Mouse (Mus musculus) bone marrow macrophage, adult 2 months (primary cell): ENCODE measurements around the gene Antxr2. TPM values are rescaled to one million over a fixed set of nuclear protein-coding genes. Genes with fewer than 3 reads are reported as not detected.
A peak's percentile ranks its signal among the peaks of the same experiment; 100 is the strongest.

Experiments
- H3K27ac ChIP-seq: 2 replicates; pipeline ENCODE4 v1.5.1; 2012; ENCODE audit warnings: low read depth, low read length; ENCODE audit not compliant: insufficient read depth
- H3K4me1 ChIP-seq: 2 replicates; pipeline ENCODE4 v1.6.1; 2012; ENCODE audit warnings: low read length; ENCODE audit not compliant: control insufficient read depth, insufficient read depth
- H3K4me3 ChIP-seq: 2 replicates; pipeline ENCODE4 v1.5.1; 2012; ENCODE audit warnings: mild to moderate bottlenecking, low read length, moderate library complexity; ENCODE audit not compliant: insufficient read depth
- CTCF ChIP-seq: IDR thresholded peaks from 2 replicates; pipeline ENCODE4 v1.5.1; 2012; ENCODE audit warnings: low read depth, mild to moderate bottlenecking, low read length, moderate library complexity
- POLR2A ChIP-seq: IDR thresholded peaks from 2 replicates; pipeline ENCODE4 v1.6.1; 2012; ENCODE audit warnings: mild to moderate bottlenecking, low read depth, low read length, borderline replicate concordance
- polyA plus RNA-seq: library from polyadenylated mRNA; stranded (reverse); fragments of >200 nt; gene quantifications from 2 replicates; pipeline ENCODE4 v1.2.4, GENCODE M21; 2012; ENCODE audit not compliant: missing spikeins, insufficient read depth, insufficient read length

The Antxr2 gene
- polyA plus RNA-seq, 1 experiment, result 42.0 TPM

DNA sequence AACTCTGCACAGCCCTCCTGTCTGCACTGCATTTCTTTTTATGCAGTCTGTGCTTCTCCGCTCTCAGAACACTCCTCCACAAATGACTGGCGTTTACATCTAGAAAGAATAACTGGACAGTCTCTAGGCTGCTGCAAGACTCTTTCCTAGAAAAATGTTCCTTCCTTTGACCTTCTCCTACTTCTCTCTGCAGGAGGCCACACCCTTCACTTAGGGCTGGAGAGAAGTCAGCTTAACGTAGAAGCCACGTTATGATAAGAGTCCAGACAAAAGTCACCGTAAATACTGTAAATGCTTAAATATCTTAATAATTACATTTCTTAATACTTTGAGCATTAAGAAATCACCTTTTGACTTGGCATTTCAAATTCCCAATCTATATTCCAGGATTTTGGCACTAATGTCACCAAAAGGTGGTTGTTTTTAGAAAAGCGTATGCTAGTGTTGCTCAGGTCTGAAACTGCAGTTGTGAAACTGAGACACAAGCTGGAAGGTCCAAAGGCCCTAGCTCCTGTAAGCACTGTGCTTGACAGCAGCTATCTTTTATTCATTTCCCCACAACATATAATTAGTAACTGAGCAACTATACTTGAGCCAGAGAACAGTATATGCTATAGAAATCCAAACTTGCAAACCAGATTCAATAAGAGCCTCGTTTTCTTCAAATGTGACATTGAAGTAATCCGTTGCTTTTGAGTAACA, 3.0 kb downstream of the Antxr2 start:
- Histone ChIP-seq H3K27ac (no peak overlapping the region), H3K4me1 (peaks cover 30% of the 10 kb centered on the region), H3K4me3 (no peak overlapping the region)
- TF ChIP-seq POLR2A (no peak), CTCF (no peak)

- H3K4me1 ChIP-seq, result peaks cover 15% of the 10 kb centered on the region
- H3K4me3 ChIP-seq, result no peak overlapping the region
- no peak overlapping the region for H3K27ac ChIP-seq
- TF ChIP-seq CTCF (no peak), POLR2A (no peak)
Measured at GRCm38 (mm10) chr5:98025921-98026320, 4.9 kb downstream of the Antxr2 start.

- Histone ChIP-seq H3K27ac (no peak overlapping the region), H3K4me1 (peaks cover 16% of the 10 kb centered on the region), H3K4me3 (no peak overlapping the region)
- no peak for TF ChIP-seq CTCF
- no peak for TF ChIP-seq POLR2A
Measured at GRCm38 (mm10) chr5:98024545-98024944, 6.3 kb downstream of the Antxr2 start.

DNA sequence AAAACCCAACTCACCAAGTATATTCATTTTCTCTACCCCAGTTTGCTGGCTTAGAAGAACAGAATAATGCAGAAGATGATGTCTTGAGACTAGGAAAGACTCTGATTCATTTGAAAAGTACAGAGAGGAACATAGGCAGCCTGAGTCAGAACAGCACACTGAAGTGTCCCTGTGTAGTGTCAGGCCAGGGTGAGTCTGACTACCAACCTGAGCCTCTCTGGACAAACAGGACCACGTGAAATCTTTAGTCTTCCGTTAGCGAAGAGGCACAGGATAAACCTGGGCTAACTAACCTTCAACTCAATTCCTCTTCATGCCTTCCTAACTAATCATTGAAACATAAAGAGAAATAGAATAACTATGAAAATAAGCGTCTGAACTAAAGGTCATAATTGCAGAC, 9.3 kb downstream of the Antxr2 start:
- peaks cover 18% of the 10 kb centered on the region for H3K4me1 ChIP-seq
- TF ChIP-seq CTCF, result no peak
- TF ChIP-seq POLR2A, result no peak
- H3K27ac ChIP-seq, result no peak overlapping the region
- H3K4me3 ChIP-seq, result no peak overlapping the region

DNA sequence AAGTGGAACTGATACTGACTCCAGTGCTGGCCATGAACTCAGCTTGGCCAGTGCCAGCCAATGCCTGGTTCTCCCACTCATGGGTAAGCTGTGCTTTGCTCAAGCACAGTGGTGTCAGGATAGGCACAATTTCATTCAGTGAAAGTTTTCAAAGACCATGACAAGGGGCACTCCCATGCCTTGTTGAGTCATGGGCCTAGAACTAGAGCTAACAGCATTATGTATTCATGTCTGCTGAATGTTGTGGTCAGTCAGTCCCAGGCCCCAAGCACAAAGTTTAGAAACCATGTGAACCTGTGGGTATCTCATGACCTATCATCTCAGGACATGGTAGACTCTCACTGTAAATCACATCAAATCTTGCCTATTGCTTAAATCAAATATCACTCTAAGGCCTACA, 10.2 kb downstream of the Antxr2 start:
- H3K4me1 ChIP-seq, result peaks cover 23% of the 10 kb centered on the region
- H3K4me3 ChIP-seq, result no peak overlapping the region
- H3K27ac ChIP-seq, result no peak overlapping the region
- TF ChIP-seq CTCF (no peak), POLR2A (no peak)

GRCm38 (mm10) chr5:98019396-98019795, 11.4 kb downstream of the Antxr2 start:
- TF ChIP-seq POLR2A (no peak), CTCF (no peak)
- Histone ChIP-seq H3K27ac (no peak overlapping the region), H3K4me3 (no peak overlapping the region), H3K4me1 (peaks cover 23% of the 10 kb centered on the region)

DNA sequence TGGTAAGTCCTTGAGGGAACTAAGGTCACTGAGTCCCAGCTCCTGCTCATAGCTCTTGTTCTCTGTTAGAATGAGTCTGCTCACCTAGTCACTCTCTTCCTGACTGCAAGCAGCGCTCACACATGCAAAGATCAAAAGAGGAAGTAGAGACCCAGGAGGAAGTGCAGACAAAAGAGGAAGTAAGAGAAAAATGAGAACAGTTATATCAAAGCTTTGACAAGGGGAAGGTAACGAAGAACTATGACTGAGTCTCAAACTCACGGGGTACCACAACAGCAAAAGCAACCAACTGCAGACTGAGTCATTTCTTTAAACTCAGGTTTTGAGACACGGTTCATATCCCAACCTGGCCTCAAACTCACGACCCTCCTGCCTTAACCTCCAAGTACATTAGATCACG, 12.7 kb downstream of the Antxr2 start:
- H3K4me1 ChIP-seq, result peaks cover 23% of the 10 kb centered on the region
- peak overlapping the region; percentile 72 for H3K27ac ChIP-seq
- no peak overlapping the region for H3K4me3 ChIP-seq
- no peak for TF ChIP-seq CTCF
- TF ChIP-seq POLR2A, result no peak

DNA sequence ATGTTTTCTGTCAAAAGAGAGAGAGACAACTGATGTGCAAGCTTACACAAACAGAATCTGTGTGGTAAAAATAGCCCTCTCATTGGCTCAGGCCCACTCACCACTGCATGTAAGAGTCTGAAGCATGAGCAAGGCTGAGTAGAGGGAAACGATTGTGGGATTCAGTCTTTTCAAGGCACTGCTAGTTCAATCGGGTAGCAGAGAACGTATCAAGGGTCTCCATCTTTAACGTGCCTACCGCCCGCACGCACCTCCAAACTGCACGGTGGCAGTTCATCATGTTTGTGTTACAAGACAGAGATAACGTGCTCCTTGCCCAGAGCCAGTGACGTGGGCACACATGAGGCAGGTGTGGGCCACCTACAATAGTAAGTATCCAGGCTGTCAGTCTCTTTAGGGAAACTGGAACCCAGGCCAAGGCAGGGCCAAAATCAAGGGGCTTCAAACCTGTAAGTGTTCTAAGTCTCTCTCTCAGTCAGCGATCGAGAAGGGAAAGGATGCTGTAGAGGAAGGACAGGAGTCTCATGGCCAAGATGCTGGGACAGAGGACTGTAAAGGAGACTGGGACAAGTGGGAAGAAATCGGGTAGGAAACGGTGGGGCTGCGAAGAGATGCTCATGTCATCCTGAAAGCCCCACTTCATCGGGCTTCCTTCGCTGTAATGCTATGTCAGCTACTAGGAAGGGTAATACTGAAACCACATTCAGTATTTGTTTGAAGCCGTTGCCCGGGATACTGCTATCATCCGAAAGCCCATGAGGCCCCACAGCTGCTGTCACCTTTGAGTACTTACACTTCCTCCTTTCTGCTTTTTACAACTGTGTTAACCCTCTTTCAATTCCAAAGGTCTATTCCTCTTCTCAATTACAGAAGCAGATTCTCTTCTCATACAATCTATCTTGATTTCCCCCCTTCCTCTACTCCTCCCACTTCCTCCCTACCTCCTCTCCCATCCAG, 14.3 kb downstream of the Antxr2 start:
- Histone ChIP-seq H3K4me1 (peaks cover 23% of the 10 kb centered on the region), H3K4me3 (peak overlapping the region; percentile 29), H3K27ac (peak overlapping the region; percentile 63)
- TF ChIP-seq CTCF, result no peak
- no peak for TF ChIP-seq POLR2A

DNA sequence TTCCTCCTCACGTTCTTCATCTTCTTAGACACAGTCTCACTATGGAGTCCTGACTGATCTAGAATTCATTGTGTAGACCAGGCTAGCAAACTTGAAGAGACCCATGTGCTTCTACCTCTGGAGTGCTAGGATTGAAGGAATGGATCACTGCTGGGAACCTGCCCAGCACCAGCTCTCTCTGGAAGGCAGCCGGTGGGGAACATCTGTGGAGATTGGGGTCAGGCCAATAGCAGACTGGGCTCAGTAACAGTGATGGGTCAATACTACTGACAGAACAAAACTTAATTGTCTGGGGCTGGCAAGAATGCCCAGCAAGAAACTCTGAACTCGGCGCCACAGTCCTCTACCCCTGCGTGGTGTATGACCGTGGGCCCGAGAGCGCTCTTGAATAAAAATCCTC, 25.1 kb downstream of the Antxr2 start:
- TF ChIP-seq CTCF (no peak), POLR2A (no peak)
- Histone ChIP-seq H3K4me1 (no peaks in the 10 kb centered on the region), H3K4me3 (no peak overlapping the region), H3K27ac (no peak overlapping the region)
